Mouse (Mus musculus) urinary bladder, postnatal 4 days (tissue): ENCODE results near the gene Slc3a1.

ENCODE experiments used
- DNase-seq, 2 experiments: peaks; one replicate each; pipeline ENCODE4 v3.0.0; 2021 to 2022; ENCODE audit warnings: low spot score in 2 of 2

Slc3a1 gene

GRCm38 (mm10) chr17:85037855-85038254, 9.7 kb downstream of the Slc3a1 start:
- no peak for DNase-seq

DNA sequence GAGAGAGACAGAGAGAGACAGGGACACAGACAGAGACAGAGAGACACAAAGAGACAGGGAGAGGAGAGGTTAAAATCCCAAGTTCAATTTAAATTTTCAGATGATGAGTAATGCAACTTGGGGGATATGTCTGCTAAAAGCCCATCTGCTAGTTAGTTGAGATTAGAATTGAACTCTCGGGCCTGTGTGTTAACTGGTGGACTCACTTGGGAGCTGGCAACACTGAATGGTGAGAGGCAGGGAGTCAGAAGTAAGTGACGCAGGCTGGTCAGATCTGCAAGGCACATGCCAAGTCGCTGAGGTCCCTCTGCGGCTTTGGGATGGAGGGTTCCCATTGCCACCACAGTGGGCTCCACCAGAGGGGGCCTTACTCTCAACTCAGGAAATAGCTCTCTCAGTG, 10.1 kb downstream of the Slc3a1 start:
- DNase-seq = no peak

DNA sequence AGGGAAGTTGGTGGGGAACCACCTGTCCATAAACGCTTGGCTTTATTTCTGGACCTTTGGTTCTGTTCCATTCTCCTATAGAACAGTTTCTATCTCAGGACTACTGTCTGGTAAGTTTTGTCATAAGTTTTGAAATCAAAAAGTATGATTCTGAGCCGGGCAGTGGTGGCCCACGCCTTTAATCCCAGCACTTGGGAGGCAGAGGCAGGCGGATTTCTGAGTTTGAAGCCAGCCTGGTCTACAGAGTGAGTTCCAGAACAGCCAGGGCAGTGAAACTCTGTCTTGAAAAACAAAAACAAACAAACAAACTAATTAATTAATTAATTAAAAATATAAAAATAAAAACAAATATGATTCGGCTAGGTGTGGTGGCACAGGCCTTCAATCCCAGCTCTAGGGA, 10.6 kb downstream of the Slc3a1 start:
- no peak for DNase-seq

DNA sequence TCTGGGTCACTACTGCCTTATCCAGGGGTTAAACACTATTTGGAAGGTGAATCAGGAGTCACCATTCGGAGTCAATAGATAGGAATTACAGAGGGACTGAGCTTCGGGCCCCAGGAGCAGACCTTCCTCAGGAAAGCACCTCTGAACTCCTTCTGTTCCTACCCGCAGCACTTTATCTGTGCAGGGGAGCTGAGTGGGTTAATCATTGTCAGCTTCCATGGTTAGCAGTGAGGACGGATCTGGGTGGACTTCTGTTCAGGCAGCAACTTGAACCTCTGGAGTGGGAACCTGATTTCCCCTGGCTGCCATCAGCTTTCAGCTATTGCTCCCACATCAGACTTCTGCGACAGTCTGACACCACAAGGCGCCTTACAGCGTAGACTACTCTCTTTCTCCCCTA, 12.7 kb downstream of the Slc3a1 start:
- DNase-seq = no peak

DNA sequence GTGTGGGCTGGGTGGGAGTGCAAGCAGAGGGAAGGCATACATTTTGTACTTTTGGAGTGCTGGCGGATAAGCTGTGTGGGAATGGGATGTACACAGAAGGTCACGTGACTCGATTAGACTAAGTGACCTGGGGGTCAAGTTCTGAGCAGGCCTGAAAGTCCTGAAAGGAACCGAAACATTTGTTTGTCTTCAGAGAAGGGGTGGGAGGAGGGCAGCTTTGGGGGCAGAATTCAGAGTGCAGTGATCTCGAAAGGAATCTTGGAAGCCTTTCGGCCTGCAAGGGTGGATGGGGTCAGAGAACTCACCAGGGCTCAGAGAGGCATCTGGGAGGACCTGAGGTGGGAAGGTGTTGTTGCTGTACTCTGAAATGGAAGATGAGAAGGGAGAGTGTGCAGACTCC, 14.2 kb downstream of the Slc3a1 start:
- no peak for DNase-seq

DNA sequence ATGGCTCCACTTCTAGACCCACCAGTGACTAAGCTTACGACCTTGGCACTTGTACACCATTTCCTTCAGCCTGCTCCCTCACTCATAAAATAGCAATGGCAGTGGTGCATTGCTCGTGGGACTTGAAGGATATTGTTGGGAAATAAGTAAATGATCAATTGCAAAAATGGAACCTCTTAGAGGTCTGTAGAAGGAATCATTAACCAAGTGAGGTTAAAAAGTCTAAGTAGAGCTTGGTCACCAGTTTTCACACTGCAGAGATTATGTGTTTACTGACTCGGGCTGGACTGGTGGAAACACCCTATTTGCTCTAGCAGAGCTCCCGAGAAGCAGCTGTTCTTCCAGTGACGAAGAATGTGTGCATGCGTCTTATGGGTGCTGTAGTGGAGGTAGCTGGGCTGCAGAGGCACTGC, 15.2 kb downstream of the Slc3a1 start:
- no peak for DNase-seq

GRCm38 (mm10) chr17:85044466-85044865, 16.3 kb downstream of the Slc3a1 start:
- DNase-seq = no peak

GRCm38 (mm10) chr17:85045160-85045559, 17.0 kb downstream of the Slc3a1 start:
- no peak for DNase-seq

GRCm38 (mm10) chr17:85048379-85048778, 20.2 kb downstream of the Slc3a1 start:
- DNase-seq = no peak

DNA sequence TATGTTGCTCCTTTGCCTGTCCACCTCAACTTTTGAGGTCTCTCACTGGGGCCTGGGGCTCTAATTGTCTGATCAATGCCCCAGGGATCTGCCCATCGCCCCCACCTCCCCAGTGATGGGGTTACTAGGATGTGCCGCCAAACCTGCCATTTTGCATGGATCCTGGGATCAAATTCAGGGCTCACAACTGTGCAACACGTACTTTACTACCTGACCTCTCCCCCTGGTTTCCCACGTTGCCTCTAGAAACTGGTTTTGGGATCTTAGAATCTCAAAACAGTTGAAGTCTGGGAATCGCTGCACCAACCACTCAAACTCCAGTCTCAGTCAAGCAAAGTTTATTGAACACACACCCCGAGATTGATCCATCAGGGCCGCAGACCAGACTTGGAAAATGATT, 30.1 kb downstream of the Slc3a1 start:
- DNase-seq = no peak

- DNase-seq = no peak
Measured at GRCm38 (mm10) chr17:85059136-85059535, 31.0 kb downstream of the Slc3a1 start.

DNA sequence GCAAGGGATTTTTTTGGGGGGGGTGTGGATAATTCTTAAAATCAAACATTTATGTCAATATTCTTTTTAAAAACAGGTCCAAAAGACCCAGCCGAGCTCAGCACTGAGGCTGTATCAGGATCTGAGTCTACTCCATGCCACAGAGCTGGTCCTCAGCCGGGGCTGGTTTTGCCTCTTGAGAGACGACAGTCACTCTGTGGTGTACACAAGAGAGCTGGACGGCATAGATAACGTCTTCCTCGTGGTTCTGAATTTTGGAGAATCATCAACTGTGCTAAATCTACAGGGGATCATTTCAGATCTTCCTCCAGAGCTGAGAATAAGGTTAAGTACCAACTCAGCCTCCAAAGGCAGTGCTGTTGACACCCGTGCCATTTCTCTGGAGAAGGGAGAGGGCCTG, 35.4 kb downstream of the Slc3a1 start:
- no peak for DNase-seq

- no peak for DNase-seq
Measured at GRCm38 (mm10) chr17:85067331-85067730, 39.2 kb downstream of the Slc3a1 start.

GRCm38 (mm10) chr17:85070658-85071057, 42.5 kb downstream of the Slc3a1 start:
- DNase-seq = no peak

DNA sequence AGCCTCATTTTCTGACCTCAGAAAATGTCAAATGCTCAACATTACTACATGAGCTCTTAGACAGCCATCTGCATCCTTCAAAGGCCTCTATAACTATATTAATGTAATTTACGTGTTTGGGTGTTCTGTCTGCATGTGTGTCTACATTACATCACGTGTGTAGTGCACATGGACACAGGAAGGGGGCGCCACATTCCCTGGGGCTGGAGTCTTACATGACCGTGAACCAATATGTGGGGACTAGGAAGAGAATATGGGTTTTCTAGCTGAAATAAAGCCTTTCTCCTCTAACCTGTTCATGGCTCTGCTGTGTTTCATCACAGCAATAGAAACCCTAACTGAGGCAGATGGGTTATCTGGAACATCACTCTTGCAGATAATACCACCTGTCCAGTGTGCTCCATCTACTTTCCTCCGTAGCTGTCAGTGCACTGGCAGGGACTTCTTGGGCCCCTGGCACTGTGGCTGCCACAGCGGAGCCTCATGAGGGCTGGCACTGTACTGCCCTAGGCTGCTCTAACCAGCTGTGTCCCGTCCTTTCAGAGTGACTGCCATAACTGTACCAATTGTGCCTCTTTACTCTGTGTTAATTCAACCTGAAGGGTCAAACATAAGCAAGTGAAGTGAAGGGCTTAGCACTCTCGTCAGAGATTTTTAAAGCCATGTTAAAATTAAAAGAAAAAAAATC, 43.1 kb downstream of the Slc3a1 start:
- DNase-seq = no peak

DNA sequence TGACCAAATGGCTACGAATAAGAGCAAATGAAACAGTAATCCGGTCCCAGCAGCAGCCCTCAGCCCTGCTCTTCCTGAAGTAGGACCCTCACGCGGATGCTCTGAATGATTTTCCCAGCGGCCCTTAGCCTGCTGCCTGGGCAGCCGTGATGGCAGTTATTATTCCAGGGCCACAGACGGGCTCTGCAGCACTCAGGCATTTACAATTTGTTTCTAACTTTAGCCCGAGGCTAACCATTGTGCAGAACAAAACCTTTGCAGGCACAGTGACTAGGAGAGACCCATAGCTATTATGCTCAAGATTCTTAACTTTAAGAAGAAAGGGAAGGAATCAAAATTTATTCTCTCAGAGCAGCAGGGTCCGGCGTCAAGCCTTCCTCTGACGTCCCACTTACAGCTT, 44.2 kb downstream of the Slc3a1 start:
- DNase-seq = no peak

GRCm38 (mm10) chr17:85073214-85073613, 45.0 kb downstream of the Slc3a1 start:
- DNase-seq = no peak

GRCm38 (mm10) chr17:85074083-85074482, 45.9 kb downstream of the Slc3a1 start:
- DNase-seq = no peak

GRCm38 (mm10) chr17:85079276-85079675, 51.1 kb downstream of the Slc3a1 start:
- DNase-seq = no peak

- no peak for DNase-seq
Measured at GRCm38 (mm10) chr17:85080781-85081180, 52.6 kb downstream of the Slc3a1 start.

DNA sequence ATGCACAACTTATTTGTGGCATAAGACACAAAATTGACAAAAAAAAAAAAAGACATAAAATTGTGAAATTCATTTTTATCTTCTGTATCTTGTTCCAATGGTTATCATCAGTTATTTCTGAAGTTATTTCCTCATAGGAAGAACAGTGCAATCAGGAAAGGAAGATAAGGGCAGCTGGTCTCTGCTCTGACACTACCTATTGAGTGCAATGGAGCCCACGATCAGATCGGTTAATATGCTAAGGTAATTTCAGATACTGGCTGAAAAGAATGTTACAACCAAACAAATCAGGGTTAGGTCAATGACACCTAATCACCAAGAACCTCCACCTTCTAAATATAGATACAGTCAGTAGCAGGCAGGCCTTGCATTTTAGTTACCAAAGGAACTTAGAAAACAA, 57.2 kb downstream of the Slc3a1 start:
- DNase-seq = no peak

- DNase-seq = no peak
Measured at GRCm38 (mm10) chr17:85086501-85086900, 58.3 kb downstream of the Slc3a1 start.

GRCm38 (mm10) chr17:85087591-85087990, 59.4 kb downstream of the Slc3a1 start:
- no peak for DNase-seq

- no peak for DNase-seq
Measured at GRCm38 (mm10) chr17:85088401-85088800, 60.2 kb downstream of the Slc3a1 start.
